Mouse (Mus musculus) bone marrow, adult 2 months (tissue): ENCODE data around the gene Ntrk3.

ENCODE experiments used
- CTCF ChIP-seq: fragments of 200-500 bp; IDR thresholded peaks from 2 replicates; pipeline ENCODE4 v1.5.1; 2011; ENCODE audit warnings: low read length, control low read depth; ENCODE audit not compliant: control insufficient read depth, insufficient read depth
- POLR2A ChIP-seq: fragments of 200-500 bp; IDR thresholded peaks from 2 replicates; pipeline ENCODE4 v1.6.1; 2011; ENCODE audit warnings: low read depth, mild to moderate bottlenecking, control low read depth, low read length, borderline replicate concordance; ENCODE audit not compliant: control insufficient read depth

- no peak for TF ChIP-seq POLR2A
- no peak for TF ChIP-seq CTCF
Observed at GRCm38 (mm10) chr7:78621115-78621514, 116.7 kb downstream of the Ntrk3 start.
